Mouse (Mus musculus) right cerebral cortex, postnatal 14 days (tissue): ENCODE measurements at regions not wholly inside any gene's neighbourhood (a gene's known extent, or its start where the extent isn't known, plus 50 kb on each side); places are given as distances from the start of the nearest gene placed in this dataset.

Experiments used
- DNase-seq: peaks from one replicate; pipeline ENCODE4 v3.0.0; 2022

DNA sequence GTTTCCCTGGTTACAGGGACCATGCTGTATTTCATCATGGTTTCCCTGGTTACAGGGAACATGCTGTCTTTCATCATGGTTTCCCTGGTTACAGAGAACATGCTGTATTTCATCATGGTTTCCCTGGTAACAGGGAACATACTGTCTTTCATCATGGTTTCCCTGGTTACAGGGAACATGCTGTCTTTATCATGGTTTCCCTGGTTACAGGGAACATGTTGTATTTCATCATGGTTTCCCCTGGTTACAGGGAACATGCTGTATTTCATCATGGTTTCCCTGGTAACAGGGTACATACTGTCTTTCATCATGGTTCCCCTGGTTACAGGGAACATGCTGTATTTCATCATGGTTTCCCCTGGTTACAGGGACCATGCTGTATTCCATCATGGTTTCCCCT lies 1579.5 kb downstream of the 4930444P10Rik start:
- DNase-seq = no peak

DNA sequence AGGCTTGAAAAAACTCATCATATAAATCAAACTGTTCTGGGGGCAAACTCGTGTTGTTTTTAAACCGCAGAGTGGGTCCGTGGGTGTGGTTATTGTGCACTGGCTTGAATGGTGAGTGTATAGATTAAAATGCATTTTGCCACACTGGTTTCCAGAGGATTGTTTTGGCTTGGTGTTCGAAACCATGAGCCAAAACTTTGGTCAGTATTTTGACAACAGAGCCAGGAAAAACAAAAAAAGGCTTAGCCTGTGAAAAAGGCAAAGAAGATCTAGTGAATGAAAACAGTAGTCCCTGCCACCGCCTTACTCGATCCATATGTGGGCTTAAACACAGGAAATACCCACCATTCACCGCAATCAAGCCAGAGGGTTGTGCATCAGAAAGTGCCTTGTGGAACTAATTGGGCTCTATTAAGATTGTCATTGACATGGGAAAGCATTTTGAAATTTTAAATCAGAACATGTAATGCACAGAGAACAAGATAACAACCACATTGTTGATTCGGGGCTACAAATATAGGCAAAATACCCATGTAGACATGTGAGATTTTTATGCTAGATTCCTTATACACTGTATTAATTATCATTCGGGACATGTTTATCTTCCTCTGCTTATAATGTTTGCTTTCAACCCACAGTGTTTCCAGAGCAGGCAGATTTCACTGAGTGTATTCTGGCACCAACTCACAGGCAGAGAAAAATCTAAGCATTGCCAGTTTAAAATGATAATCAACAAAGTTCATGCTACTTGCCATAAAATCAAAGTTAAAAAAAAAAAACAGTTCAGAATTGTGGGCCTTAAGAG lies 1580.4 kb downstream of the 4930444P10Rik start:
- DNase-seq = no peak

DNA sequence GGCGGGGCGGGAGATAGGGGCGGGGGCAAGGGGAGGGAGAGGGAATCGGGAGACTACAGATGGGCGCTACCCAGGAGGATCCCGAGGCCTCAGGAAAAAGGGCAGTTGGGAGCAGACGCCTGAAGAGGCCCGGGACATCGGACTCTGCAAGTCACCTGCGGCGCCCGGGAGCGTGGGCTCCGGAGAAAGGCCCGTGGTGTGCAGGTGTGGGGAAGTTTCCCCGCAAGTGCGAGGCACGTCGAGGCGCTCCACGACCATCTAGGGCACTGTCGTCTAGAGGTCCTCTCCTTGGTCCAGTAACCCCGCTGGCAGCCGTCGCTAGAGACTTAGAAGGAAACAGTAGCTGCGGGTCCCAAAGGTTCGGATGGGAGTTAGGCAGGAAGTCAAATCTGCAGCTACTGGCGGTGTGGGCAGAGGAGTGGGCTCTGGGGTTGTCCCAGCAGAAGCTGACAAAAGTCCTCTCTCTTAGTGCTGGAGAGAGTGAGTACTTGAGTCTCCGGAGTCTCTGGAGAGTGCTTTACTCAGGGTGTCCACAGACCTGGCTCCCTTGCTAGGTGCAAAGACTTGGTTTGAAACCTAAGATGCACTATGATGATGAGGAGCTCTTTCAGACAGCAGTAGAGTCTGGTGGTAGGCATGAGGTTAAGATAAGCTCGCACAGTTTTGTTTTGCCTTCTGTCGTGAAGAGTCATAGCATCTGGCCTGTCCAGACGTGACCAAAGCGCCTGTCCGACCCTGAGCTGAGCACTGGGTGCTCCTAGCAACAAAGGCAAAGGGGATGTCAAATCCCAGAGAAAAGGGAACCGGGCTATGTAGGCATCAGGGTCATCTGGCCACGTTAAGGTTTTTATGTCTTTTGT lies 1586.1 kb downstream of the 4930444P10Rik start:
- no peak for DNase-seq

DNA sequence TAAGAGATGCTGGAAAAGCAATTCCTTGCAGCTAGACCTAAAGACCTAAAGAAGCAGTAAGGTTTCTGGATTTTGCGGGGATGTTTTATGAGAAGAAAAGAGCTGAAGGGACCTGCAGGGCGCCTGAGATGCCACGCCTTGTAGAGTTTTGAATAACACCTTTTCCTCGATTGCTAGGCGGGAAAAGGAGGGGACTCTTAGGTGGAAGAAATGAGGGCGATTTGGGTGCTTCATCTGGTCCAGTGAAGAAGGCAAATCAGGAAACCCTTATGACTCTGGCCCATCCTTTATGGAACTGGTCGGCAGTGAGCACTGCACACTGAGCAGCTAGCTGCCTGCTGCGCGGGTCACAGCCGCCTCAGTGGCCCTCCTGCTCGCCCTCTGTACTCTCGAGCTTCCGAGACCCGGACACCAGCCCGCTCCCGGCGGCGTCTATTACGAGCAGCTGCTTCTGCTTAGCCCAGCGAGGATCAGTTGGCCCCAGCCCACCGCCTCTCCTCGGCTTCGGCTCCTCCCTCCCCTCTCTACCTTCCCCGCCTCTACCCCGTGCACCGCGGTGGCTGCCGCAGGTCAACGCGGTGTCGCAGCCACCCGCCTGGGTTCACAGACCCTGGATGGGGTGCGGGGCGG lies 1586.8 kb downstream of the 4930444P10Rik start:
- DNase-seq = peak; percentile 12

DNA sequence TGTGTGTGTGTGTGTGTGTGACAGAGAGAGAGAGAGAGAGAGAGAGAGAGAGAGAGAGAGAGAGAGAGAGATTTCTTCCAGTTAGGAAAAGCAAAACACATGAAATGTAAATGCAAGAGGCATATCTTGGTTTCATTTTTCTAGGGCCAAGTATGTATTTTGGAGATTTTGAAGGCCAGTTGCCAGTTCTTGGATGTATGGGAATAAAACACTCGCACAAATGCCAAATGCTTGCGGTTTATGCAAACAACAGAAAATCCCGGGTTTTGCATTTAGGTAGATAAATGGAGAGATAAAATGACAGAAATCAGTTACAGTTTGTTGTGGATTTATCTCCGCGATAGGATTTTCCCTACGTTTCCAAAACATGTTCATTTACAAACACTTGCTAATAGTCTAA lies 1587.4 kb downstream of the 4930444P10Rik start:
- DNase-seq = no peak

GRCm38 (mm10) chr1:14504767-14505343 lies 1588.3 kb downstream of the 4930444P10Rik start:
- DNase-seq = no peak

- no peak for DNase-seq
These were observed 1589.0 kb downstream of the 4930444P10Rik start for GRCm38 (mm10) chr1:14503881-14504742.

DNA sequence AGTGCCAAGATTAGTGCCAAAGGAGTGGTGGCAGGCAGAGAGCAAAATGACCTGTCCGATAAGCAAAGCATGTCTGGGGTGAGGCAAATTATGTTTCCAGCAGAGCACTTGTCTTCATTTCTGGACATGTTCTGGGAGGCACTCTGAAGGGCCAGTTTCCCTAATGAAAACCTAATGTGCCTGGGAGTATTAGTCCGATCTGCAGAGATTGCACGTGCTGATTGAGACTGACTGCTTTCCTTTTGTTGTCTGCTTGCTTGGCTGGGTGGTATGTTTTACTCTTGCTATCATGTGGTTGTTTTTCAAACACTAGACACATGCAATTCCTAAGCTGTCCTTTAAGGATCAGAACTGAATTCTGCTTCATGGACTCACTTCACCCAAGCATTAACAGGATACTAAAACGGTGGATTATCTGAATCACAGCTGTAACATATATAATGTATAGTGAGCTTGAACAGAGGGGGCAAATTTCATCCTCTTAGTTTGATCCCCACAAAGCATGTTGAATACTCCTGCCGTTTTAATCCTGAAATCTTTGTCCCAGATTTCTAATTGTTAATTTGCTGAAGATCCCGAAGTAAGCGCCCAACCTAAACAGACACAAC lies 1589.8 kb downstream of the 4930444P10Rik start:
- no peak for DNase-seq

- no peak for DNase-seq
These were observed 1594.0 kb downstream of the 4930444P10Rik start for GRCm38 (mm10) chr1:14499105-14499504.

DNA sequence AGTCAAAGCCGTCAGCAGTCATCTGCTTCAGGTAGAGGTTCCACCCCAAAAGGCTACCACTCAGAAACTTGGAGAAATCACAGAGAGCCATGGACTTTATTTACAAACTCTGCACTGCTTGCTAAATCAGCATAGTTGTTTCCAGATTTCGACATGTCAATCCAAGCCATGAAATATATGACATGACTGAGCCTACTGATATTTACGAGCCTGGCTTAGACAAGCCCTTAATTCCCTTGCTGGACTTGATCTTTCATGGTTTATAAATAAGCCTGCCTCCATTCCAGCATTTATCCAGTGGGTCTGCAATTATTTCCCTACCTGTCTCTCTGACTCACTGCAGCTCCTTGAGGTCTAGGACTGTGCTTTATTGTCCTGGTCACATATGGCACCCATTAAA lies 1603.1 kb downstream of the 4930444P10Rik start:
- no peak for DNase-seq

GRCm38 (mm10) chr1:14487708-14488127 lies 1605.4 kb downstream of the 4930444P10Rik start:
- no peak for DNase-seq

DNA sequence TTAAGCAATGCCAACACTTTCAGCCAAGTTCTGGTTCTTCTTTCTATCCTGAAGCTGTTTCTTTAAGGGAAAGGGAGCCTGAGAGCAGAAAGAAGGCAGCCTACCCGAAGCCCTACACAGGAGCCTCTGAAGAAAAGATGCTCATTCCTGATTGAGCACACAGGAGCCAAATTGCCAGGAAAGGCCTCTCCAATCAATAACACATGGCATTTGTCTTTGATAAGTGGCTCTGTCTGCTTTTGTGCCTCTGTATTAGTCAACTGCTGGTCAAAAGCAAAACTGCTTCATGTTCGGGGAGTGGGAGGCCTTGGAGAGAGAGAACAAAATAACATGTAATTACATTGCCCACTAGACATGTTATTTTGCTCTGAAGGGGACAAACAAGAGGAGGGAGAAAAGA lies 1607.4 kb downstream of the 4930444P10Rik start:
- no peak for DNase-seq

DNA sequence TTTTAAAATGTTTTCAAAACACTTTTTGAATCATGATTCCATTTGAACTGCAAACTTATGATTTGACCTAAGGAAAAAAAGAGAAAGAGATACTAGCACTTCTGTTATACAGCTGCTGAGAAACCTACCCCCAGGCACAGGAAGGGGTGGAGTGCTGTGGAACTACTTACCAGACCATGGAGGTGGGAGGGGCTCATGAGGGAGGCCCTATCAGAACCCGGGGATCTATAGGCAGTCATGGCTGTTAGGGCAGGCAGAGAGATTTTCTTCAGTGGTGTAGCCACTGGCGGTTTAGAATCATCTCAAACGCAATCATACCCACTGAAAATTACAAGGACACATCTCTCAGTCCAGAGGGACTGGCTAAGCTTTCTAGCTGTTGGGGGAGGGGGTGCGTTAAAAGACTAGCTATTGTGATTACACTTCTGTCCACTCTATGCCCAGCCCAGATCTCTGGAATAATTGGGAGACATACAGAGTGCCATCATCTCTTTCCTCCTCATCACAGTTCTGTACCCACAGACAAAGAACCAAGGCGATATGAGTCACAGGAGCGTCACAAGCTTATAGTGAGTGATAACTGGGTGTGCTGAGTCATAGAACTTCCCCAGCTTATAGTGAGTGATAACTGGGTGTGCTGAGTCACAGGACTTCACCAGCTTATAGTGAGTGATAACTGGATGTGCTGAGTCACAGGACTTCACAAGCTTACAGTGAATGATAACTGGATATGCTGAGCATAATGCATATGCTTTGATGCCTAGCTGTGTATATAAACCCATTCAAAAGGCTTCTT lies 1608.8 kb downstream of the 4930444P10Rik start:
- no peak for DNase-seq

GRCm38 (mm10) chr1:14472294-14472693 lies 1620.8 kb downstream of the 4930444P10Rik start:
- no peak for DNase-seq

DNA sequence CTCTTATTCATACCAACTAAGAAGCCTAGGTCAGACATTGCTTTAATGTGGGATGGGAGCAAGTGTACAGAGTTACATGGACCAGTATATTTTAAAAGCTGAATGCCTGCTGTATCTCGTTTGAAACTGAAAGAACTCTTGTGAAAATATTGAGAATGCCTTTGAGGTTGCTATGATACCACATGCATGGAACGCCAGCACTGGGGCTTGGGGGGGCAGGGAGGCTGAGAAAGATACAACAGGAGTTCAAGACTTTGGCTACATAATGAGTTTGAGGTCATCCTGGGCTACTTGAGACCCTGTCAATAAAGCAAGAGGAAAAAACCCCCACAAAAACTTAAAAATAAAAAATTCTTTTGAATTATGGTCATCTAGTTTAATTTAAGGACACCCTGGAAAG lies 1621.6 kb downstream of the 4930444P10Rik start:
- DNase-seq = no peak

DNA sequence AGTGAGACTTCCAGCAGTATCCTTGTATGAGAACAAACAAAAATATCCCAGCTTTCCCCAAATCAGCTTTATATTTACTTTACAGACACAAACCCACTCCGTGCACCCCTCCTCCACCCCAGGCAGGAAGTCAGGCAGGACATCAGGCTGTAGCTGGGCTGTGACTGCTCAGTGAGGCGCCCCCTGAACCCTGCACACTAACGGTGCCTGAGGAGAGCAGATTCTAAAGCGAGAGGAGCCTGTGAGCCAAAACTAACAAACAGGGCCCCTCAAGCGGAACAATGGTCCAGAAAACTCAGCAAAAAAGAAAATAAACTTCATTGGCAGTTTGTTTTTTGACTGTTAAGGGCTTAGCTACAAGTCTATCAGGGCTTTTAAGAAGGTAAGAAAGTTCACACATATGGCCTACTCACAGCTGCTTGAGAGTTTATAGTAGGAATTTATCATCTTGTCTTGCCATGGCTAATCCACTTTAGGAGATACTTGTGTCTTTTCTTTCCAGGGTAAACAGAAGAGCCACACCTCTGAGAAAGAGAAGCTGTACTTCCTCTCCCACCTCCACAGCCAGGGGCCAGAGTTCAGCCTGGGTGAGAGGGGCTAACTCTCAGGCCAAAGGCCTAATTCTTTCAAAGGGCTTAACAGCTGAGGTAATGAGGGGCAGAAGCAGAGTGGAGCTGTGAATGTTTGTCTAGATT lies 1628.2 kb downstream of the 4930444P10Rik start:
- peak; percentile 11 for DNase-seq

GRCm38 (mm10) chr1:14462496-14462895 lies 1630.6 kb downstream of the 4930444P10Rik start:
- no peak for DNase-seq

GRCm38 (mm10) chr1:14460811-14461210 lies 1632.3 kb downstream of the 4930444P10Rik start:
- no peak for DNase-seq

DNA sequence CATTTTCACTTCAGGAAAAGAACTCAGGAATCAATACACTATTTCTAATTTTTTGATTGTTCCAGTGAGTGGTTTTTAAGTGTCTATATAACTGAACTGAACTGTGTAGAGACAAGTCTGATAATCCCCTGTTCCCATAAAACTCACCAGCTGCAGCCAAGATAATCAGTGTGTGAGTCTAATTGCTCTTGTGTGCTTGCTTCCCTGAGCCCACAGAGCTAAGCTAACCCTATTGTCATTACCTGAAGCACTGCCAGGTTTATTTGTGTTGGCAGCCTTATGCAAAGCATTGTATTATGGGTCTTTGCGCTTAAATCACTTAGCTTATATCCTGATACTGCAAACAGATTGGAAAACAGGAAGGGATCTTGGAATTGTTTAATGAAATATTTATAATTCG lies 1663.8 kb downstream of the 4930444P10Rik start:
- no peak for DNase-seq

GRCm38 (mm10) chr1:14421030-14421429 lies 1672.1 kb downstream of the 4930444P10Rik start:
- DNase-seq = no peak
